Mouse (Mus musculus): ENCODE data around the gene Prdx2. TPM values are rescaled to one million over a fixed set of nuclear protein-coding genes. Genes with fewer than 3 reads are reported as not detected.

Prdx2 gene
- total RNA-seq, 2 experiments from 2014 or later = 402 to 429 TPM

GRCm38 (mm10) chr8:84945633-84946527 lies 23.5 kb upstream of the Prdx2 start:
- DNase-seq (ENCODE audit: low spot score in 2 of 2) = peak in 1 of 2 experiments; percentile 66
- intact Hi-C loops (cut with DNase I) = no loop called here

GRCm38 (mm10) chr8:84946528-84947240 lies 22.7 kb upstream of the Prdx2 start, which contains the start of gene Rtbdn:
Gene Rtbdn, plus strand, starts transcription at chr8:84946991.
- intact Hi-C loops (cut with DNase I) = no loop called here

GRCm38 (mm10) chr8:84947241-84947545 lies 22.2 kb upstream of the Prdx2 start:
- no peak for DNase-seq (ENCODE audit: low spot score in 2 of 2)

More at GRCm38 (mm10) chr8:84946528-84947240, 22.7 kb upstream of the Prdx2 start, which contains the start of gene Rtbdn:
- DNase-seq (ENCODE audit: low spot score in 2 of 2) = no peak

GRCm38 (mm10) chr8:84949753-84950152 lies 19.6 kb upstream of the Prdx2 start:
- intact Hi-C loops (cut with DNase I) = no loop called here
- DNase-seq (ENCODE audit: low spot score in 2 of 2) = no peak

More at GRCm38 (mm10) chr8:84947241-84947545, 22.2 kb upstream of the Prdx2 start:
- intact Hi-C loops (cut with DNase I) = no loop called here

GRCm38 (mm10) chr8:84952612-84953255 lies 16.7 kb upstream of the Prdx2 start:
- intact Hi-C loops (cut with DNase I) = no loop called here
- no peak for DNase-seq (ENCODE audit: low spot score in 2 of 2)

- DNase-seq (ENCODE audit: low spot score in 2 of 2) = peak; percentile 86 to 89
- intact Hi-C loops (cut with DNase I) = no loop called here
Observed at GRCm38 (mm10) chr8:84956768-84957167, 12.6 kb upstream of the Prdx2 start.

- intact Hi-C loops (cut with DNase I) = no loop called here
- DNase-seq (ENCODE audit: low spot score in 2 of 2) = no peak
Observed at GRCm38 (mm10) chr8:84959811-84960210, 9.6 kb upstream of the Prdx2 start.

- DNase-seq (ENCODE audit: low spot score in 2 of 2) = no peak
- intact Hi-C loops (cut with DNase I) = no loop called here
Observed at GRCm38 (mm10) chr8:84963952-84964351, 5.4 kb upstream of the Prdx2 start.

- intact Hi-C loops (cut with DNase I) = no loop called here
- peak; percentile 95 to 96 for DNase-seq (ENCODE audit: low spot score in 2 of 2)
Observed at GRCm38 (mm10) chr8:84965731-84966291, 3.6 kb upstream of the Prdx2 start.

GRCm38 (mm10) chr8:84966603-84967002 lies 2.8 kb upstream of the Prdx2 start:
- DNase-seq (ENCODE audit: low spot score in 2 of 2) = no peak
- intact Hi-C loops (cut with DNase I) = no loop called here

GRCm38 (mm10) chr8:84967532-84968304 lies 1.7 kb upstream of the Prdx2 start:
- no peak for DNase-seq (ENCODE audit: low spot score in 2 of 2)
- intact Hi-C loops (cut with DNase I) = no loop called here

- intact Hi-C loops (cut with DNase I) = no loop called here
Observed at GRCm38 (mm10) chr8:84968650-84969049, 737 bp upstream of the Prdx2 start.

GRCm38 (mm10) chr8:84970135-84970790 lies 876 bp downstream of the Prdx2 start:
- intact Hi-C loops (cut with DNase I) = no loop called here
- no peak for DNase-seq (ENCODE audit: low spot score in 2 of 2)

More at GRCm38 (mm10) chr8:84968650-84969049, 737 bp upstream of the Prdx2 start:
- no peak for DNase-seq (ENCODE audit: low spot score in 2 of 2)

- DNase-seq (ENCODE audit: low spot score in 2 of 2) = no peak
- intact Hi-C loops (cut with DNase I) = no loop called here
Observed at GRCm38 (mm10) chr8:84970913-84971312, 1.5 kb downstream of the Prdx2 start.

GRCm38 (mm10) chr8:84973079-84973478 lies 3.7 kb downstream of the Prdx2 start:
- intact Hi-C loops (cut with DNase I) = no loop called here
- DNase-seq (ENCODE audit: low spot score in 2 of 2) = no peak

- DNase-seq (ENCODE audit: low spot score in 2 of 2) = peak; percentile 64 to 75
- intact Hi-C loops (cut with DNase I) = loop anchor here (2.0 kb wide), 1 partner anchor 53 kb away; the partner anchor contains the start of gene Trir
Observed at GRCm38 (mm10) chr8:84973803-84974542, 4.6 kb downstream of the Prdx2 start.

GRCm38 (mm10) chr8:84974543-84975142 lies 5.3 kb downstream of the Prdx2 start:
- intact Hi-C loops (cut with DNase I) = loop anchor here (2.0 kb wide), 1 partner anchor 52 kb away; the partner anchor contains the start of gene Trir
- DNase-seq (ENCODE audit: low spot score in 2 of 2) = no peak
